Mouse (Mus musculus) CH12.LX (cell line): Measurements from ENCODE around the gene Dek. TPM values are rescaled to one million over a fixed set of nuclear protein-coding genes. Genes with fewer than 3 reads are reported as not detected.

Experiments
- DNase-seq: peaks from one replicate; pipeline ENCODE4 v3.0.0-alpha.2; 2013; ENCODE audit errors: extremely low read depth
- H3K27ac ChIP-seq: 2 replicates; pipeline ENCODE4 v1.5.1; 2012; ENCODE audit warnings: low read depth, mild to moderate bottlenecking, control low read depth, moderate library complexity; ENCODE audit not compliant: insufficient read depth
- H3K27me3 ChIP-seq: replicated peaks from 2 replicates; pipeline ENCODE3; 2012; ENCODE audit warnings: inconsistent platforms
- H3K36me3 ChIP-seq, 2 experiments: replicated peaks in 1 of 2; 2 replicates each; pipeline versions ENCODE3 to v1.6.1; 2012; ENCODE audit warnings: inconsistent platforms in 1 of 2, low read length in 1 of 2, mild to moderate bottlenecking in 1 of 2, mixed read lengths in 1 of 2, moderate library complexity in 1 of 2; ENCODE audit not compliant: control insufficient read depth in 1 of 2, insufficient read depth in 1 of 2
- H3K4me1 ChIP-seq, 2 experiments: 2 replicates each; pipeline ENCODE4 v1.6.1; 2012; ENCODE audit warnings: inconsistent platforms in 1 of 2, moderate library complexity in 1 of 2; ENCODE audit not compliant: insufficient read depth in 2 of 2, control insufficient read depth in 1 of 2
- H3K4me2 ChIP-seq: 2 replicates; pipeline ENCODE4 v1.6.1; 2012; ENCODE audit warnings: low read depth, mild to moderate bottlenecking, control low read depth; ENCODE audit not compliant: poor library complexity, insufficient read depth, severe bottlenecking
- H3K4me3 ChIP-seq, 3 experiments: fragments of 150-350 bp in 1 of 3; sonication (generic) in 1 of 3; replicated peaks in 1 of 3; 2 replicates each; pipeline versions ENCODE3 to v1.5.1; 2011 to 2012; ENCODE audit warnings: low read depth in 2 of 3, low read length in 2 of 3, mild to moderate bottlenecking in 2 of 3, moderate library complexity in 2 of 3, control low read depth in 1 of 3, improper control_type of control experiment in 1 of 3, inconsistent platforms in 1 of 3, mixed read lengths in 1 of 3; ENCODE audit not compliant: poor library complexity in 1 of 3
- H3K79me2 ChIP-seq: replicated peaks from 2 replicates; pipeline ENCODE4 v1.6.1; 2012; ENCODE audit warnings: mild to moderate bottlenecking, moderate library complexity; ENCODE audit not compliant: control insufficient read depth, poor library complexity, insufficient read depth, severe bottlenecking; ENCODE audit errors: extremely low read depth
- H3K9ac ChIP-seq: 2 replicates; pipeline ENCODE4 v1.6.1; 2012; ENCODE audit warnings: low read depth, mild to moderate bottlenecking, control low read depth, moderate library complexity; ENCODE audit not compliant: insufficient read depth
- H3K9me3 ChIP-seq: replicated peaks from 2 replicates; pipeline ENCODE3; 2012; ENCODE audit warnings: low read length, inconsistent platforms, mixed read lengths
- CHD1 ChIP-seq: IDR thresholded peaks from 2 replicates; pipeline ENCODE4 v1.6.1; 2012; ENCODE audit warnings: low read depth, low read length, improper control_type of control experiment, inconsistent platforms
- EP300 ChIP-seq: IDR thresholded peaks from 2 replicates; pipeline ENCODE4 v1.6.1; 2011; ENCODE audit warnings: low read length, improper control_type of control experiment
- ETS1 ChIP-seq: conservative IDR thresholded peaks from 2 replicates; pipeline ENCODE4 v1.6.1; 2012; ENCODE audit warnings: low read depth, mild to moderate bottlenecking, inconsistent platforms, low read length, improper control_type of control experiment, moderate library complexity
- GABPA ChIP-seq: IDR thresholded peaks from 2 replicates; pipeline ENCODE4 v1.6.1; 2012; ENCODE audit warnings: low read depth, low read length, improper control_type of control experiment, inconsistent platforms; ENCODE audit not compliant: insufficient replicate concordance
- JUN ChIP-seq: IDR thresholded peaks from 2 replicates; pipeline ENCODE4 v1.6.1; 2011; ENCODE audit warnings: low read depth, mild to moderate bottlenecking, low read length, improper control_type of control experiment, moderate library complexity; ENCODE audit not compliant: insufficient read depth
- JUND ChIP-seq: conservative IDR thresholded peaks from 2 replicates; pipeline ENCODE4 v1.6.1; 2011; ENCODE audit warnings: low read depth, low read length, improper control_type of control experiment
- KAT2A ChIP-seq: IDR thresholded peaks from 2 replicates; pipeline ENCODE4 v1.6.1; 2012; ENCODE audit warnings: low read length, improper control_type of control experiment, inconsistent platforms; ENCODE audit not compliant: insufficient replicate concordance
- MAFK ChIP-seq: IDR thresholded peaks from 2 replicates; pipeline ENCODE4 v1.6.1; 2011; ENCODE audit warnings: low read length, improper control_type of control experiment; ENCODE audit not compliant: insufficient replicate concordance
- MAZ ChIP-seq: IDR thresholded peaks from 2 replicates; pipeline ENCODE4 v1.6.1; 2012; ENCODE audit warnings: low read depth, mild to moderate bottlenecking, inconsistent platforms, low read length, improper control_type of control experiment, moderate library complexity
- MEF2A ChIP-seq: IDR thresholded peaks from 2 replicates; pipeline ENCODE4 v1.6.1; 2014; ENCODE audit warnings: low read depth, mild to moderate bottlenecking, inconsistent platforms, low read length, improper control_type of control experiment, borderline replicate concordance
- MXI1 ChIP-seq: IDR thresholded peaks from 2 replicates; pipeline ENCODE4 v1.6.1; 2011; ENCODE audit warnings: mild to moderate bottlenecking, low read depth, low read length, improper control_type of control experiment
- NRF1 ChIP-seq: IDR thresholded peaks from 2 replicates; pipeline ENCODE4 v1.6.1; 2014; ENCODE audit warnings: low read depth, mild to moderate bottlenecking, inconsistent platforms, low read length, improper control_type of control experiment, moderate library complexity
- PAX5 ChIP-seq: IDR thresholded peaks from 2 replicates; pipeline ENCODE4 v1.6.1; 2012; ENCODE audit warnings: low read length, inconsistent platforms, mixed read lengths
- POLR2A ChIP-seq: IDR thresholded peaks from 2 replicates; pipeline ENCODE4 v1.6.1; 2011; ENCODE audit warnings: low read depth, mild to moderate bottlenecking, improper control_type of control experiment, low read length
- POLR2AphosphoS2 ChIP-seq: IDR thresholded peaks from 2 replicates; pipeline ENCODE4 v1.6.1; 2011; ENCODE audit warnings: low read depth, low read length, improper control_type of control experiment
- RAD21 ChIP-seq: IDR thresholded peaks from 2 replicates; pipeline ENCODE4 v1.6.1; 2011; ENCODE audit warnings: low read depth, mild to moderate bottlenecking, low read length, improper control_type of control experiment, moderate library complexity
- RCOR1 ChIP-seq: conservative IDR thresholded peaks from 2 replicates; pipeline ENCODE4 v1.6.1; 2012; ENCODE audit warnings: low read depth, mild to moderate bottlenecking, inconsistent platforms, low read length, improper control_type of control experiment
- SIN3A ChIP-seq: IDR thresholded peaks from 2 replicates; pipeline ENCODE4 v1.6.1; 2012; ENCODE audit warnings: low read length, improper control_type of control experiment, inconsistent platforms
- SMC3 ChIP-seq: IDR thresholded peaks from 2 replicates; pipeline ENCODE4 v1.6.1; 2011; ENCODE audit warnings: low read depth, low read length, improper control_type of control experiment
- UBTF ChIP-seq: IDR thresholded peaks from 2 replicates; pipeline ENCODE4 v1.6.1; 2012; ENCODE audit warnings: low read depth, mild to moderate bottlenecking, inconsistent platforms, low read length, improper control_type of control experiment, moderate library complexity
- USF1 ChIP-seq: IDR thresholded peaks from 2 replicates; pipeline ENCODE4 v1.6.1; 2014; ENCODE audit warnings: low read depth, mild to moderate bottlenecking, inconsistent platforms, low read length, improper control_type of control experiment
- USF2 ChIP-seq: conservative IDR thresholded peaks from 2 replicates; pipeline ENCODE4 v1.6.1; 2011; ENCODE audit warnings: low read depth, low read length, improper control_type of control experiment
- ZC3H11A ChIP-seq: IDR thresholded peaks from 2 replicates; pipeline ENCODE4 v1.6.1; 2012; ENCODE audit warnings: low read depth, mild to moderate bottlenecking, inconsistent platforms, low read length, improper control_type of control experiment
- ZKSCAN1 ChIP-seq: IDR thresholded peaks from 2 replicates; pipeline ENCODE4 v1.6.1; 2012; ENCODE audit warnings: low read depth, inconsistent platforms, low read length, improper control_type of control experiment, borderline replicate concordance
- ZMIZ1 ChIP-seq: IDR thresholded peaks from 2 replicates; pipeline ENCODE4 v1.6.1; 2012; ENCODE audit warnings: low read depth, mild to moderate bottlenecking, inconsistent platforms, low read length, improper control_type of control experiment
- dilution Hi-C: fragments of 300-500 bp; cut with MboI; formaldehyde crosslinking; loops from 2 replicates; pipeline ENCODE4 v1.14.3; 2020; ENCODE audit warnings: low sequenced_read_pairs; ENCODE audit not compliant: extremely low pct_unique_long_range_greater_than_20kb, extremely low pct_ligation_motif_present
- in situ Hi-C: fragments of 300-500 bp; cut with MboI; formaldehyde crosslinking; loops from 3 replicates; pipeline ENCODE4 v1.14.3; 2019; ENCODE audit warnings: low sequenced_read_pairs, low pct_ligation_motif_present, low pct_unique_long_range_greater_than_20kb, mixed read lengths
- polyA plus RNA-seq: library from polyadenylated mRNA; unstranded; fragments of >175 nt; gene quantifications from 2 replicates; pipeline ENCODE4 v1.2.1, GENCODE M21; 2012; ENCODE audit warnings: low read depth; ENCODE audit not compliant: insufficient read length
- total RNA-seq, 2 experiments: library from RNA; depleted of rRNA; stranded (reverse); fragments of 300-350 nt in 1 of 2; fragments of >200 nt in 1 of 2; gene quantifications; 2 replicates each; pipeline ENCODE4 v1.2.3; 2012 to 2014

Gene Dek
- total and polyA plus RNA-seq, 3 experiments = 28.8 to 228 (median 196) TPM

GRCm38 (mm10) chr13:47093791-47094190 lies 12.2 kb downstream of the Dek start:
- H3K36me3 ChIP-seq = peaks cover 23 to 85% of the 10 kb centered on the region in 2 experiments
- H3K4me2 ChIP-seq = no peak overlapping the region
- no peak for DNase-seq
- dilution Hi-C loops = no loop called here
- no peaks in the 10 kb centered on the region for H3K9me3 ChIP-seq
- in situ Hi-C loops = no loop called here
- H3K9ac ChIP-seq = no peak overlapping the region
- peaks cover 2% of the 10 kb centered on the region; the same call in 1 of the 2 replicates for H3K79me2 ChIP-seq
- no peak for TF ChIP-seq JUN
- TF ChIP-seq UBTF = no peak
- no peak for TF ChIP-seq MXI1
- TF ChIP-seq POLR2A = no peak
- no peak for TF ChIP-seq USF1
- TF ChIP-seq NRF1 = no peak
- no peak for TF ChIP-seq EP300
- TF ChIP-seq RAD21 = no peak
- TF ChIP-seq ZKSCAN1 = no peak
- no peak for TF ChIP-seq MAFK
- no peak for TF ChIP-seq JUND
- no peak for TF ChIP-seq MEF2A
- TF ChIP-seq SMC3 = no peak
- no peak for TF ChIP-seq KAT2A
- no peak for TF ChIP-seq PAX5
- TF ChIP-seq CHD1 = no peak
- TF ChIP-seq MAZ = no peak
- no peak for TF ChIP-seq ETS1
- TF ChIP-seq USF2 = no peak
- H3K4me3 ChIP-seq = no peak overlapping the region
- no peaks in the 10 kb centered on the region for H3K27me3 ChIP-seq
- H3K27ac ChIP-seq = no peak overlapping the region
- H3K4me1 ChIP-seq = no peaks in the 10 kb centered on the region

GRCm38 (mm10) chr13:47089271-47089670 lies 16.7 kb downstream of the Dek start:
- Histone ChIP-seq H3K27me3 (no peaks in the 10 kb centered on the region), H3K4me3 (no peak overlapping the region)
- TF ChIP-seq USF1 = no peak
- TF ChIP-seq MAZ = no peak
- no peak for TF ChIP-seq KAT2A
- no peak for TF ChIP-seq POLR2AphosphoS2
- no peak for TF ChIP-seq UBTF
- TF ChIP-seq JUN = no peak
- no peak for TF ChIP-seq MAFK
- no peak for TF ChIP-seq MEF2A
- TF ChIP-seq EP300 = no peak
- TF ChIP-seq RCOR1 = no peak
- no peak for TF ChIP-seq ZKSCAN1
- no peak for TF ChIP-seq GABPA
- no peak for TF ChIP-seq ZMIZ1
- TF ChIP-seq SIN3A = no peak
- TF ChIP-seq ZC3H11A = no peak
- TF ChIP-seq, all 38 proteins: peak for 0
- Histone ChIP-seq H3K9me3 (no peaks in the 10 kb centered on the region), H3K27ac (no peak overlapping the region), H3K79me2 (peaks cover 2% of the 10 kb centered on the region; the same call in 1 of the 2 replicates), H3K4me2 (no peak overlapping the region), H3K9ac (no peak overlapping the region), H3K36me3 (peaks cover 18 to 81% of the 10 kb centered on the region in 2 experiments), H3K4me1 (no peaks in the 10 kb centered on the region)
- no peak for DNase-seq
- in situ Hi-C loops (no loop called here), dilution Hi-C loops (no loop called here)
